Mouse (Mus musculus) fat pad, adult 2 months (tissue): ENCODE measurements around the gene Casp2.

Source experiments
- DNase-seq: peaks from one replicate; pipeline ENCODE4 v3.0.0-alpha.2; 2011; ENCODE audit warnings: low read depth, low spot score; ENCODE audit errors: extremely low read depth

Casp2 gene

GRCm38 (mm10) chr6:42276151-42276550 is 11.4 kb downstream of the Casp2 start:
- DNase-seq, result no peak

- no peak for DNase-seq
These were observed 18.2 kb downstream of the Casp2 start for GRCm38 (mm10) chr6:42282865-42283528.

GRCm38 (mm10) chr6:42286448-42286847 is 21.7 kb downstream of the Casp2 start, which contains the start of gene Clcn1:
Gene Clcn1, plus strand, starts transcription at chr6:42286685.
- DNase-seq, result no peak

GRCm38 (mm10) chr6:42287562-42287961 is 22.8 kb downstream of the Casp2 start:
- DNase-seq, result no peak

- no peak for DNase-seq
These were observed 28.5 kb downstream of the Casp2 start for GRCm38 (mm10) chr6:42293327-42293726.

- no peak for DNase-seq
These were observed 30.8 kb downstream of the Casp2 start for GRCm38 (mm10) chr6:42295549-42296094.

GRCm38 (mm10) chr6:42299362-42299761 is 34.6 kb downstream of the Casp2 start:
- DNase-seq, result no peak

- DNase-seq, result no peak
These were observed 45.1 kb downstream of the Casp2 start for GRCm38 (mm10) chr6:42309816-42310378.

GRCm38 (mm10) chr6:42310427-42311053 is 45.8 kb downstream of the Casp2 start:
- no peak for DNase-seq

GRCm38 (mm10) chr6:42318293-42318692 is 53.5 kb downstream of the Casp2 start:
- DNase-seq, result no peak

GRCm38 (mm10) chr6:42323371-42324066 is 58.7 kb downstream of the Casp2 start:
- DNase-seq, result no peak

GRCm38 (mm10) chr6:42324067-42324481 is 59.3 kb downstream of the Casp2 start:
- no peak for DNase-seq

GRCm38 (mm10) chr6:42324482-42325267 is 59.9 kb downstream of the Casp2 start, which contains the start of gene Fam131b:
Gene Fam131b, minus strand, starts transcription at chr6:42324643.
- DNase-seq, result no peak

- no peak for DNase-seq
These were observed 60.5 kb downstream of the Casp2 start for GRCm38 (mm10) chr6:42325268-42325609.

- no peak for DNase-seq
These were observed 61.7 kb downstream of the Casp2 start for GRCm38 (mm10) chr6:42326509-42326908.

GRCm38 (mm10) chr6:42328757-42329156 is 64.0 kb downstream of the Casp2 start:
- DNase-seq, result no peak

- no peak for DNase-seq
These were observed 65.4 kb downstream of the Casp2 start for GRCm38 (mm10) chr6:42330216-42330615.

- DNase-seq, result no peak
These were observed 66.2 kb downstream of the Casp2 start for GRCm38 (mm10) chr6:42330946-42331345.
